Mouse (Mus musculus) gonadal fat pad, adult 2 months (tissue): ENCODE measurements around the gene Mael. TPM values are rescaled to one million over a fixed set of nuclear protein-coding genes. Genes with fewer than 3 reads are reported as not detected.

Experiments
- DNase-seq: peaks from one replicate; pipeline ENCODE4 v3.0.0-alpha.2; 2012; ENCODE audit warnings: low read depth
- polyA plus RNA-seq: library from polyadenylated mRNA; depleted of rRNA; stranded (reverse); fragments of >200 nt; gene quantifications from 2 replicates; pipeline ENCODE4 v1.2.3, GENCODE M21; 2012

The Mael gene
- polyA plus RNA-seq, 1 experiment, result 1.2 TPM

DNA sequence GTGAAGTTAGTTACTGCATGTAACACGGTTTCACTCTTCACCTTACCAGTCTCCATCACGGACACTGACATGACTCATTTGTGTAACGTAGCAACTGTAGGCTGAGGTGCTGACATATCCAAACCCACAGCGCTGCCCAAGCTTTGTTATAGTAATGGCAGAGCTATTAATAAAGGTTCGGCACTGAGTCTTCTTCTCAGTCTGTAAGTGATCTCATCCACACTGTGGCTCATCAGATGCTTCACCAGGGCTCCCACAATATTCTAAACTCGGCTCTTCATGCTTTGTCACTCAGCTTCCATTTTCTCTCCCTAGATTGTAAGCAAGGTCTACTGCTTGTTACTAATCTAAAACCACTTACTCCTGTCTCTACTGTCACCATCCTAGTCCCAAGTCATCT is 29.2 kb downstream of the Mael start:
- DNase-seq, result no peak

DNA sequence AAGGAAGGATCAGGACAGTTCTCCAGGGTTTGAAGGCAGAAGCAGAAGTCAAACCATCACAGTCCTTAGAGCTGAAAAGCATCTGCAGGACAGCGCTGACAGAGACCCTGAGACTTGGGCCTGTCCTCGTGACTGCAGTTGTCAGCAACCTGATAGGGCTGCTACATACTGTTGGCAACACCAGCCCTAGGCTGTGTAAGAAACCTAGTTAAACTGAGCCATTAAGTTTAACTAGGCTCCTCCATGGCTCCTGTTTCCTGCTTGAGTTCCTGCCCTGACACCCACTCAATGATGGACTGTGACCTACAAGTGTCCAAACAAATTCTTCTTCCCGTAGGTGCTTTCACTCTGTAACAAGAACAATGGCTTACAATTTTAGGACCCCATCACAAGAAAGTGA is 33.4 kb downstream of the Mael start:
- DNase-seq, result no peak

DNA sequence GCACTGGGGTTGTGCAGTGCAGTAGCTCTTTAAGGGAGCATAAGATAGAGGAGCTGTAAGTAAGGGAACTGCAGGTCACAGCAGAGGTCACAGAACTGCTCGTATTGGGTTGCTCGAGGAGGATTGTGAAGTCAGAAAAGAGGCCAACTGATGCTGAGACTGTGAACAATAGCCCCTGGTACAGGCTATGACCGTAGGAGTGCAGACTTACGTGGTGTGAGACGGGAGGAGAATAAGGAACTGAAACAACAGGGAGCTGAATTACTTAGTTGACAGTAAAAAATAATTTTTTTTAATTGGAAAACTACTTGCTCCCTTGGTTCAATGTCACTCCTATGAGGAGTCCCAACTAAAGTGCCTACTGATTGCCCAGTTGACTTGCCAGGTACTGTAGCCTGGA is 34.4 kb downstream of the Mael start:
- DNase-seq, result no peak

DNA sequence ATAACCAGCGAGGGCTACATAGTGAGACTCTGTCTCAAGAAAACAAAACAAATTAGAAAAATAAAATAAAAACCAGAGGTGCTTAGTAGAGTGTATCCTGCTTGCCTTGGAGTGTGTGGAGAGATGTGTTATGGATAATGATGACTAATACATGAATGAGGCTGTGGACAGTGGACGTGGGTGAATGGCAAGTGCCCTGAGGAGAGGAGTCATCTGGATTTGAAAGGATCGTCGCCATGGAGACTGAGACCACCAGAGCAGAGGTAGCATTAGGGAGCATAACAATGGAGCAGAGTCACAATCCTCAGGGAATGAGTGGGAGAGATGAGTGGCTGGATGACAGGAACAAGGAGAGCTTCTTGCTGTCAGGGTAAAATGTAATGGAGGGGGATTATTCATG is 48.7 kb downstream of the Mael start:
- DNase-seq, result no peak

DNA sequence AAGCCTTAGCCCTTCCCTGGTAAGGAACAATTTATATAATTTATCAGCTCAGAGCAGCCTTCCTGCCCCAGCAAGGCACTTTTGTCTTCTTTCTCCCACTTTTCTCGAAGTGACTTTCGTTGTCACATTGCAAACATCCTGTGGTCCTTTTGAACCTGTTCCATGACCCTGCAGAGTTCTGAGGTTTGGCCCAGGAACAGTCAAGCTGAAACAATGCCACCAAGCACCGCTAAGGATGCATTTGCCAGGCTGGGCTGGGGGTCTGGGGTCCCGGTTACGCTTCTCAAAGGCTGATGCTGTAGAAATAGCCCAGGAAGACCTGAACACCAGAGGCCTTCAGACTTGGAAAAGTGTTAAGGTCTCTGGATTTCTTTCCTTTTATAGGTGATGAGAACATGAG is 53.2 kb downstream of the Mael start:
- no peak for DNase-seq

DNA sequence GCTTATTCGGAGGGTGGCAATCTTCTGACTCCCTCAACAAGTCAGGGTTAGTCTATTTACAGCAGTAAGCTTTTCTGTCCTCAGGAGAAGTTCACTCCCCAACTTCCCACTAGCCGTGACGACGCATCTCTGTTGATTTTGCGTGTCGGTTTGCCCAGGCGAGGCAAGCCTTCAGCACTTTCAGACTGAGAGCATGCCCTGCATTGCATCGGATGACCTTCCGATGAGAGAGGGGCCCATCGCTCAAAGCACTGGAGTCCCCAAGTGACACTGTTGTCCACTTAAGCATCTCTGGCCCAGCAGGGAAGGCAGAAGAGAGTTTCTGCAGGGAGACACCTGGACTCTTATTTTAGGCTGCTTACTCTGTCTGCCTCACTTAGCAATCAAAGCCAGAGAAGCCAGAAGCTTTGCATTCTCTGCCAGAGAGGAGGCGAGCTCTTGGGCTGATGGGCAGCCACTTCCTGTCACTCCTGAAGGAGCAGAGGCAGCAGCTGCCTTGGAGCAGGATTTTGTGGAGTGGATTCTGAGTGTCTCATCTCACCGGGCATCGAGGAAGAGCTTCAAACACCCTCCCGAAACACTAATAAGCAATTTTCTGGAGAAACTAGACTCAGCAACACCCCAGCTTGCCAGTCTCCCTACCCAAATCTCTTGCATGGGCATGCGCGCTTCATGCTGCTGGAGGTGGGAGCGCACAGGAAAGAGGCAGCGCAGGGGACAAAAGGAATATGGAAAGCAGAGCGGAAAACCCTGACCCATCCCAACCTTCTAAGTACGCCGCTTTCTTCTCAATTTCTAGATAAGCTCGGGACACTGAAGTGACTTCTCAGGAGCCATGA is 53.9 kb downstream of the Mael start:
- DNase-seq, result no peak

DNA sequence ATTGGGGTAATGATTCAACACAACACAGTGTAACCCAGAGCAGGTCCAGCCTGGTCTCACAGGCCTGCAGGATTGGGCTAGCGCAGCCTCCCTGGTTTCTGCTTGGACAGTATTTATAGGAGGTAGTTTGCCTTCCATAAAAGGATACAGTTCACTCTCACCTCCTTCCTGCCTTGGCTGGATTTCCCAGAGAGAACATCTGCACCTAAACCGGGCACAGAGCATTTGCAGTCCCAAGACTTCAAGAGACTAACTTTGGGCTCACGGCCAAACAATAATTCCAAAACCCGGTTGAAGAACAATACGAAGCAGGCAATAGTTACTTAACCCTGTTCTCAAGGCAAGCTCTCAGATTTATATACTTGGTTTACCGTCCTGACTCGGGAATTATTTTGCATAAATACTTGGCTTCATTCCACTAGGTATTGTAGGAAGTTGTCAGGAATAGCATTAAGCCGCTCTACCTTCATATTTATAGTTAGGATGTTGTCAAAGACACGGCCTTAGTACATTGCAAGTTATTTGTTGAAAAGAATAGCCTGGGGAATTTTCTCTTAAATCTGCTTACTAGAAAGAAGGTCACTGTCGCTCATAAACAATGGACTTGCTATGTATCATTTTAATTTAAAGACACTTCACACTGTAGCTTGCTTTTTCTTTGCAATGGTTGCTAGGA is 55.5 kb downstream of the Mael start:
- peak; percentile 47 for DNase-seq

DNA sequence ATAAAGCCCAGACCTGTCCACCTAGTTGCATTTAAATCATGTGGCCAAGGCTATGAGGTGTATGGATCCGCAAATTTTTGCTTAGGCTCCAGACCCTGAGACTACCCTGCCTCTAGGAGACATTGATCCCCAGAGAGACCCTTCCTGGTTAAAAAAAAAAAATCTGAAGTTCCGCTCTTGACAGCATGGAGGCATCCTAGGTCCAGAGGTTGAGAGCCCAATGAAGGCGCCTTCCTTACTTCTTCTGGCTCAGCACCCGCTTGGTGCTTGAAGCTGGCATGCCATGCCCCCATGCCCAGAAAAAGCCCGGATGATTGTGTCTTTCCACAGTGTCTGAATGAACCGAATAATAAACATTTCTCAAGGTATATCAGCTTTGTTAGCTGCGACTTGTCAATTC is 57.0 kb downstream of the Mael start:
- no peak for DNase-seq

DNA sequence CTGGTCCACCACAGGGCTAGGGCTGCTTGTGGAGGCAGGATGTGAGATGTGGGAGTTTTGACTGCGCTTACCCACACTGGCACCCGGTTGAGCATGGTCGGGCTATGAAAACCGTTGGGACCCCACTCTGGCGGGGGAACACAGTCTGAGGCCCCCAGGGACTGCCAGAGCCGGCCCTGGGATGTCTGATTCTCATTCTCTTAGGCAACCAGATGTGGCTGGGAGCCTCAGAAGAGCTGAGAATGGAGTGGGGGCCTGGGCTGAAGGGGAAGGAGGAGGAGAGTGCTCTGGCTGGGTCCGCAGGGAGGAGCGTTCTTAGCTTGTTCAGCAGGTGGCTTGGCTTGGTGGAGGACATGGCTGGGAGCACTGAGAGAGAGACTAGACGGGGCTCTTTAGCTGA is 64.9 kb downstream of the Mael start:
- no peak for DNase-seq

DNA sequence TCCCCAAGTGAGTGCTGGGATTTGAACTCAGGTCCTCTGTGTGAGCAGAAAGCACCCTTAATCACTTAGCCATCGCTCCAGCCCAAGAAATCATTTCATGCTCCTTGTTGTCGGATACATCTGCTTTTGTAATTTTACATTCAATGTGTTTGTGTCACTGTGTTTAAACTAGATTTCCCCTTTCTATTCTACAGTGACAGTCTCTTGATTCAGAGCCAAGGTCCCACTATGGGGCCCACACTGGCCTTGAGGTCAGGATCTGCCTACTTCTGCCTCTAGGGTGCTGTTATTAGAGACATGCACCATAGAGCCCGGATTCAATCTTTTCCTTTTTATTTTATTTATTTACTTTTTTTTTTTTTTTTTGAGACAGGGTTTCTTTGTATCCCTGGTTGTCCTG is 65.6 kb downstream of the Mael start:
- no peak for DNase-seq

DNA sequence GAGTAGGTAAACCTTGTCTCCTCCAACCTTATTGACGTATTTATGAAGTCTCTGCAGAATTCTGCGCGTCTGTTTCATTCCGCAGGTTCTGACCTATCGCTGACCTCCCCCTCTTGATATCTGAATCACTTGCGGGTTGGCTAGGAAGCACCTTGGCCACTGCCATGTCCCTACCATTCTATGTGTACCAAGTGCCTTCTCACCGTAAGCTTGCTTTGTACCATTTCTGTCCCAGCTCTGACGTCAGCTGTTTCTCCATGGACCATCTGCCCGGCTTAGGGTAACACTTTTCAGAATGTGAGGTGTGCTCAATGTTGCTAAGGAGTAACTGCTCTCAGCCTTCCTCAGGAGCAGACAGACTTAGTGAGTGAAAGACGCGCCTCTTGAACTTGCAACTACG is 67.7 kb downstream of the Mael start:
- no peak for DNase-seq

DNA sequence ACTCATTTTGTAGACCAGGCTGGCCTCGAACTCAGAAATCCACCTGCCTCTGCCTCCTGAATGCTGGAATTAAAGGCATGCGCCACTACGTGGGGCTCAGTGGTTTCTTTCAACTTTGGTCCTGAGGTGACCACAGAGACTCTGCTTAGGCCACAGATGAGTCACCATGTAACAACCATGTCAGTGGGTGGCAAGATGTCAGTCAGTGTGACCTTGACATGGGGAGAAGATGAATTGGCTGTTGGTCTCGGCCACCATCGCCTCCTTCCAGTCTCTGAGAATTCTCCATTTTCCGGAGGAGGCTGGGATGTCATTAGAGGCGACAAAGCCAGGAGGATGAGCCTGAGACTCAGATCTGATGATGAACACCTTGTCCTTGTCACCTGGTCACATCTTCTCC is 68.8 kb downstream of the Mael start:
- DNase-seq, result no peak

DNA sequence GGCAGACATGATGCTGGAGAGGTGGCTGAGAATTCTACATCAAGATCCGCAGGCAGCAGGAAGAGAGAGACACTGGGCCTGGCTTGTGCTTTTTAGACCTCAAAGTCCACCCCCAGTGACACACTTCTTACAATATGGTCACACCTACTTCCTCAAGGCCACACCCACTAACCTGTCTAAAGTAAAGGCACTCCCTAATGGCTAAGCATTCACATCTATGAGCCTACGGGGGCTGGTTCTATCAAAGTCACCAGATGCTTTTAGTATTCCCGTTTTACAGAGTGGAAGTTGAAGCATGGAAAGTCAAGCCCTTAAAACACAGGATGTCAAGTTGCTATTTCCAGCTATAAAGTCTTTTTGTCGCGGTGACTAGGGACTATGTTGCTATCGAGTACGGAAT is 70.5 kb downstream of the Mael start:
- DNase-seq, result no peak

DNA sequence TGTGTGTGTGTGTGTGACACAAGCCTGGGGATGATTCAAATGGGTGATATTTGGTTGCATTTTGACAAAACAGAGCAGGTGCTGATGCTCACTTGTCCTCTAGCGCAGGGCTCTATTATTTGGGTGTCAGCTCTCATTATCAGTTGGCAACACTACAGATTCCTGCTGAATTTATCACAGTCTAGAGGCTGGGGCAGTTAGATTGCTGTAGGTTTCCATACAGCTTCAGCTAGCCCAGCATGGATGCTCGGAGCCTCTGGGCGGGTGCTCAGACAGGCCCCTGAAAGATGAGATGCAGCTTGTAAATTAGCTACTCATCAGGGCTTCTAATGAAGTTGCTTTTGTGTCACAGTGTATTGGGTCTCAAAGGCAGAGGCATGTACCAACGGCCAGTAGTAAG is 71.1 kb downstream of the Mael start:
- DNase-seq, result no peak

DNA sequence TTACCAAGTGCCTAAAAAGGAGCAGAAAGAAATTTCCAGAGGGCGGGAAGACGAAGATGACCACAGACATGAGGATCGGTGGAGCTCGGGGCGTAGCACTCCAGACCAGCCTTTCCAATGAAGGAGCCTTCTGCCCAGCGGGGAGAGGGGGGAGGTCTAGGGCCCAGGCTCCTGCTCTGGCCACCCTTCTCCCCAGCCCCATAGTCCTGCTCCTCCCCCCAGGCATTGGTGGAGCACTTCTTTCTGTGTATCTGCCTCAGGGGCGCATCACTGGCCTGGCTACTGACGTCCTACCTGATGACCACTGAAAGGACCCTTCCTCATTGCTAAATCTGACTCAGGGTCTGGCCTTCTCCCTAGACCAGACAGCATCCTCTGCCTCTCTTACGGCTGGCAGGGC is 73.4 kb downstream of the Mael start:
- no peak for DNase-seq

DNA sequence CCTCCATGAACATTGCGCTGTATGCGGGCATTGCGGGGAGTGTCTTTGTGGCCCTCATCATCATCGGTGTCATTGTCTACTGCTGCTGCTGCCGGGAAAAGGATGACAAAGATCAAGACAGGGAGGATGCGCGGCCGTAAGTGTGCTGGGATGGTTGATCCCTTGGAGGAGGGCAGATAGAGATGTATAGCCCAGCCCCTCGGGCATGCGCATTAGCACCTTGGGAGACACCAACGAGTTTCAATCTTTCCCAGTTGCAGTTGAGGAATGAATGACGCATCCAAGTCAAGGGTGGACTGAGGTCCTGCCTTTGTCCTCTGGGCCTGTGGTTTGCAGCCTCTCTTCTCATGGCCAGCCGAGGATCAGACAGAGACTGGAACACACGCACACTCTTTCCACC is 74.0 kb downstream of the Mael start:
- DNase-seq, result no peak

DNA sequence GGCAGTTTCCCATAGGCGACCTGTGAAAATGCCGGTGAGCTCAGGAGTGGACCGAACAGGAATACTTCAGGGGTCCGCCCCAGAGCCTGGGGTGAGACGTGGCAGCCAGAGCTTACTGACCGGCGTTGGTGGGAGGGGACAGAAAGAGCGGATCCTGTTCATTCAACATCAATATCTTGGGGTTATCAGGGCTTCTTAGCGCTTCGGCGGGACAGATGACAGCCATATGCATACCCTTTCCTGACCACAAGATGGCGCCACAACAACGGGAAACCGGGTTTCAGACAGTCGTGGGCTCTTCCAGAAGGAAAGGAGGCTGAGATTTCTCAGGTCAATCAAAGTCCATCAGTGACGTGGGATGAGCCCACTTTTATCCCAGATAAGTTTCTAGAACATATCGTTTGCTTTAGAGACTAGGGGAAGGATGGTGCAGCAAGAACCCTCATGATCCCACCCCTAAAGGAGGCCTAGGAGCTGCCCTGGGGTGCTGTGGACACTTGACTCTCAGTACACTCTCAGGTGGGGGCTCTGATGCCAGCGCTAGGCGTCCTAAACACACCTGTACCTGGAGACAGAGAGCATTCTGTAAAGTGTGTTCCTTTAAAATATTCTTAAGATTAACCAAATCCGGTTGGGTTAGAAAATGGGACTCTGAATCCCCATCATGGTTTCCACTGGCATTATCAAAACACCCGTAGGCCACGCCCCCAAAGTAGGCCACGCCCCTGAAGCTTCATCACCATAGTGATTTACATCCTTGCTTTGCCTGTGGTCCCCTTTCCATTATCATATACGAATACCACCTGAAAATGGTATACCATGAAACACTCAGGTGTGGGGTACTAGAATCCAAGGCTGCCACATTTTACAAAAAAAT is 77.7 kb downstream of the Mael start:
- no peak for DNase-seq

DNA sequence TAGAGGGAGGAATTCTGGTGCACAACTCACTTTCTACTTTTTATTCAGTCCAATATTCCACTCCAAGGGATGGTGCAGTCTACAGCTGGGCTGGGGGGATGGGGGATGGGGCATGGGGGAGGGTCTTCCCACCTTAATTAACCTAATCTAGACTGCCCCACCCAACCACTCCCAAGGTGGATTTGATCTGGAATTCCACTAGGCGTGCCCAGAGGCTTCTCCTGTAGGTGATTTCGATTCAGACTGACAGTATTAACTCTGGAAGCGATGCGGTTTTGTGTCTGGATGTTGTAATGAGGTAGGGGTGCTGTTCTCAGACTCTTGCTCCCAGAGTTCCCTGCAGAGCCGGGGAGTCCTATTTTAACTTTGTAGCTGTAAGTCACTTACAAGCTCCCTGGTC is 78.4 kb downstream of the Mael start:
- DNase-seq, result no peak

DNA sequence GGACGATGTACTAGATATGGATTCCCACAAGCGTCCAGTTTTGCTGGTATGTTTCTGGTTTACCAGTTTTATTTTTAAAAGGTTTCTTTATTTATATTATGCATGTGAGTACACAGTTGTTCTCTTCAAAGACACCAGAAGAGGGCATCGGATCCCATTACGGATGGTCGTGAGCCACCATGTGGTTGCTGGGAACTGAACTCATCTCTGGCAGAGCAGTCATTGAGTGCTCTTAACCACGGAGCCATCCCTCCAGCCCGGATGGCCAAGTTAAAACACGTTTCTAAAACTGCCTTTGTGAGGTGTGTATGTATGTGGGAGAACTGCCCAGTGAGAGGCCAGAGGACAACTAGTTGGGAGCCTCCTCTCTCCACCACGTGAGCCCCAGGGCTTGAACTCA is 79.9 kb downstream of the Mael start:
- DNase-seq, result no peak

DNA sequence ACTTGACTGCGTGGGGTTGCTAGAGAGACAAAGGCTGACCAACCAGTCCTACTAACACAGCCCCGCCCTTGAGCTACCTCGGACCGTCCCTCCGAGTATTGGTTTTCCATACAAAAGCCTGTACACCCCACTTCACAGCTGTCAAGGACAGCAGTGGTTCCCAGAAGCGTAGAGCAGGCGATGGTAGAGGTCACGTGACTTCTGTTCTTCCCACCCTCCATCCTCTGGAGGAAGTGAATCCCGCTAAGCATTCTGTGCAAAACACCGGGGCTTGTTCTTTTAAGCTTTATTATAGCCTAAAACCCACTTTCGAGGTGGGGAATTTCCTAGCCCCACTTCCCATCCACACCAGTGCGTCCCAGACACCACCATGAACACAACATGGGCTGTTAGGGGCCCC is 80.8 kb downstream of the Mael start:
- no peak for DNase-seq

DNA sequence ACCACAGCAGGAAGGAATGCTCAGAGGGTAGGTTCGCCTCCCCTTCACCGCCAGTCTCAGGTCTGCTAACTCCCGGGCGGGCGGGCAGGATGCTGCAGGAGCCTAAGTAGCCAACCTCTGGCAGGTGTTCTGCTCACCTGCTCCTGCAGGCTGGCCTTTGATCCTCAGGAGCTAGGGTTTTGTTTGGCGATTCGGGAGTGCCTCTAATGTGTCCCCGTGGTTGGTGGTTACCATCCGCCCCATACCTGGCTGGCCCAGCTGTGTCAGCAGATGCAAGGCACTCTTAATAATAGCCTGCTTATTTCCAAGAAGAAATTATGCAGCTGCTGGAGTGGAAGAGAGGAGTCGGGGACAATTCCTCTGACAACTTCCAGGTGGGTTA is 83.4 kb downstream of the Mael start:
- DNase-seq, result no peak
